Mouse (Mus musculus) intestine, embryonic 16.5 days (tissue): Measurements from ENCODE around the gene Retnlg. TPM values are rescaled to one million over a fixed set of nuclear protein-coding genes. Genes with fewer than 3 reads are reported as not detected.
A peak's percentile ranks its signal among the peaks of the same experiment; 100 is the strongest.
"Not testable (repeated sequence)": the region's sequence is repeated elsewhere in the genome, so short reads cannot be mapped to it uniquely, and the experiment has no call there.

Experiments
- ATAC-seq: fragments of 200-750 bp; cut with Nextera tagmentation; 2 replicates; pipeline ENCODE4 v1.8.0; 2017; ENCODE audit warnings: moderate TSS enrichment, moderate library complexity
- H3K27ac ChIP-seq: fragments of 300-500 bp; sonication (generic); 2 replicates; pipeline ENCODE4 v1.5.1; 2014; ENCODE audit warnings: mild to moderate bottlenecking, low read length
- H3K27me3 ChIP-seq: fragments of 300-500 bp; sonication (generic); replicated peaks from 2 replicates; pipeline ENCODE4 v1.6.1; 2014; ENCODE audit warnings: low read length, control low read depth, mixed read lengths; ENCODE audit not compliant: control insufficient read depth, insufficient read depth
- H3K36me3 ChIP-seq: fragments of 300-500 bp; sonication (generic); 2 replicates; pipeline ENCODE4 v1.6.1; 2014; ENCODE audit warnings: low read length, control low read depth; ENCODE audit not compliant: control insufficient read depth, insufficient read depth
- H3K4me1 ChIP-seq: fragments of 300-500 bp; sonication (generic); 2 replicates; pipeline ENCODE4 v1.6.1; 2014; ENCODE audit warnings: low read length, control low read depth, mixed read lengths; ENCODE audit not compliant: control insufficient read depth, insufficient read depth
- H3K4me2 ChIP-seq: fragments of 300-500 bp; sonication (generic); 2 replicates; pipeline ENCODE4 v1.6.1; 2014; ENCODE audit warnings: low read depth, low read length, control low read depth
- H3K4me3 ChIP-seq: fragments of 300-500 bp; sonication (generic); 2 replicates; pipeline ENCODE4 v1.5.1; 2014; ENCODE audit warnings: mild to moderate bottlenecking, low read length
- H3K9ac ChIP-seq: fragments of 300-500 bp; sonication (generic); 2 replicates; pipeline ENCODE4 v1.6.1; 2014; ENCODE audit warnings: low read depth, low read length
- H3K9me3 ChIP-seq: fragments of 300-500 bp; sonication (generic); 2 replicates; pipeline ENCODE4 v1.6.1; 2016; ENCODE audit warnings: low read length, control low read depth; ENCODE audit not compliant: control insufficient read depth
- WGBS: fragments of 180-500 bp; shearing (Covaris S2); extraction: QIAGEN DNeasy Blood & Tissue Kit; methylation state at CpG from one replicate; pipeline ENCODE4 v1.1.7; 2014; 5-methylcytosine and 5-hydroxymethylcytosine counted together
- polyA plus RNA-seq: library from polyadenylated mRNA; unstranded; fragments of >200 nt; fragmentation: Nextera tagmentation; extraction: Ambion mirVana; gene quantifications from 2 replicates; pipeline ENCODE4 v1.2.1, GENCODE M21; 2015

Retnlg gene
- polyA plus RNA-seq: 1.8 and 2.2 TPM in 2 replicates

- ATAC-seq: no peak
- Histone ChIP-seq H3K4me1 (no peaks in the 10 kb centered on the region), H3K27ac (no peak within 1 kb of the TSS), H3K9ac (no peak within 1 kb of the TSS), H3K36me3 (no peaks in the 10 kb centered on the region), H3K4me2 (no peak within 1 kb of the TSS), H3K4me3 (no peak within 1 kb of the TSS), H3K27me3 (no peaks in the 10 kb centered on the region), H3K9me3 (no peaks in the 10 kb centered on the region)
- 35% methylated on average over 4 of the region's 4 CpGs for WGBS
Observed at GRCm38 (mm10) chr16:48872321-48872720, at the start of gene Retnlg. Retnlg (plus strand) TSS chr16:48872621.

DNA sequence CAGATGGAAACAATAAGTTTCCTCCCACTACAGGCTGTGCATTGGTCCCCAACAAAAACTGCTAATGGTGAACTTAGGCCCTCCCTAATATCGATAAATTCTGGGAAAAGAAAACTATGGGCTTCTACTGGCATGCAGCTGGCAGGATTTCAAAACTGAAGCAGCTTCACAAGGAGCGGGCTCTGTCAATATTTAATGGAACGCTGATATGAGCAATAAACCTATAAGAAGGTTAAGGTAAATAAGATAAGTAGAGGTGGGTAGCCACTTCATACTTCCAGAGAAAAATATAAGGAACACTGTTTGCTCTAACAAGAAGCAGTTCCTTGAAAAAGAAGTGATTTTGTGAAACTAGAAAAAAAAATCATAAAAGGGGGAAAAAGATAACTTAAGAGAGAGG, 45.9 kb upstream of the Retnlg start:
- Histone ChIP-seq H3K9me3 (no peaks in the 10 kb centered on the region), H3K27ac (no peak overlapping the region), H3K4me3 (no peak overlapping the region), H3K9ac (no peak overlapping the region), H3K27me3 (no peaks in the 10 kb centered on the region), H3K4me2 (no peak overlapping the region), H3K36me3 (no peaks in the 10 kb centered on the region), H3K4me1 (no peaks in the 10 kb centered on the region)
- peak; percentile 88 for ATAC-seq
- WGBS: 46% methylated on average over 3 of the region's 3 CpGs

DNA sequence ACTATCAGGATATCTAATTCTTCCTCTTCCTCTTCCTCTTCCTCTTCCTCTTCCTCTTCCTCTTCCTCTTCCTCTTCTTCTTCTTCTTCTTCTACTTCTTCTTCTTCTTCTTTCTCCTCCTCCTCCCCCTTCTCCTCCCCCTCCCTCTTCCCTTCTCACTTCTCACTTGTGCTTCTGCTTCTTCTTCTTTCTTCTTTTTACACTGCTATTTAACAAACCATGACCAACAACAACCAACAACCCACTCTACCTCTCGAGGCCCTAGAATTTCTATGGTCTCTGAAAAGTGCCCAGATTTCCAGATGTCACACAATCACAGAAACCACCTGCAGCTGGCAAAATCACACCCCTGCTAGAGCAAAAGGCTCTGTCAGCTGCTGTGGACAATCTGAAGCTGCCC, 44.8 kb upstream of the Retnlg start:
- Histone ChIP-seq H3K36me3 (no peaks in the 10 kb centered on the region), H3K4me1 (no peaks in the 10 kb centered on the region), H3K27me3 (no peaks in the 10 kb centered on the region), H3K9me3 (no peaks in the 10 kb centered on the region), H3K4me2 (no peak overlapping the region), H3K4me3 (no peak overlapping the region), H3K27ac (no peak overlapping the region), H3K9ac (no peak overlapping the region)
- ATAC-seq: no peak
- 55% methylated on average over 1 of the region's 1 CpGs for WGBS

DNA sequence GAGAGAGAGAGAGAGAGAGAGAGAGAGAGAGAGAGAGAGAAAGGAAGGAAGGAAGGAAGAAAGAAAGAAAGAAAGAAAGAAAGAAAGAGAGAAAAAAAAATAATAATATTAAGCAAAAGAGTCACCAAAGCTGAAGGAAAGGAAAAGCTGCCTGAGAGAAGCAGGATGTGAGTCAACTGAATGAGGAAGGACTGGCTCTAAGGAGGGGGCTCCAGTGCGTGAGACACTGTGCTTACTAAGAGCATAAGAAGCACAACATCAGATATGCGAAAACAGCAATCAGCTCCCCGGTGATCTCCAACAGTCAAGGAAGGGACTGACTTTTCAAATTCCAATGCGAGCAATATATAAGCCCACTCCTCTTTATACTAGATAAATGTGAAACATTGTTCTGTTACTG, 43.4 kb upstream of the Retnlg start:
- Histone ChIP-seq H3K9ac (no peak overlapping the region), H3K4me3 (no peak overlapping the region), H3K4me1 (no peaks in the 10 kb centered on the region), H3K9me3 (no peaks in the 10 kb centered on the region), H3K4me2 (no peak overlapping the region), H3K27me3 (no peaks in the 10 kb centered on the region), H3K27ac (no peak overlapping the region), H3K36me3 (no peaks in the 10 kb centered on the region)
- 87% methylated on average over 4 of the region's 4 CpGs for WGBS
- no peak for ATAC-seq

DNA sequence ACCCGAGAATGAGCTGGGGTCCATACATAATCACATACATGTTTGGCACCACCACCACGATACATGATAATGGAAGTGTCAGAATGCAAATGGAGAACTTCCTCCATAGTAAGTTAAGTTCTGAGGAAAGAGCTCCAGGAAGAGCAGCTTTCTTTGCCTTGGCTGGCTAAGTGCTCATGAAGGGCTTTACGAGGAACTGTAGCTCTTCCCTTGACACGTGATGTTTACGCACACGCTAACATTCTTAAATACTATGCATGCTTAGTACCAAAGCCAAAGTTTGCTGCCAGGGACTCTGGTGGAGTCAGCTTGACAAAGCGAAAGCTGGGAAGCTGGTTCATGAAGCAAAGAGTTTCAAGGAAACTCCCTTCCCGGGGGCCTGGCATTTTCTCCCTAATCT, 40.4 kb upstream of the Retnlg start:
- H3K27ac ChIP-seq: no peak overlapping the region
- H3K9ac ChIP-seq: no peak overlapping the region
- no peaks in the 10 kb centered on the region for H3K4me1 ChIP-seq
- WGBS: 69% methylated on average over 7 of the region's 8 CpGs
- no peak overlapping the region for H3K4me2 ChIP-seq
- H3K27me3 ChIP-seq: no peaks in the 10 kb centered on the region
- no peaks in the 10 kb centered on the region for H3K9me3 ChIP-seq
- no peaks in the 10 kb centered on the region for H3K36me3 ChIP-seq
- no peak for ATAC-seq
- H3K4me3 ChIP-seq: no peak overlapping the region

GRCm38 (mm10) chr16:48833626-48834025, 38.8 kb upstream of the Retnlg start:
- not testable (repeated sequence) for H3K4me3 ChIP-seq, H3K4me1 ChIP-seq, H3K27ac ChIP-seq, H3K9me3 ChIP-seq, H3K36me3 ChIP-seq, H3K27me3 ChIP-seq, H3K4me2 ChIP-seq, H3K9ac ChIP-seq, ATAC-seq
- WGBS: 79% methylated on average over 1 of the region's 1 CpGs

DNA sequence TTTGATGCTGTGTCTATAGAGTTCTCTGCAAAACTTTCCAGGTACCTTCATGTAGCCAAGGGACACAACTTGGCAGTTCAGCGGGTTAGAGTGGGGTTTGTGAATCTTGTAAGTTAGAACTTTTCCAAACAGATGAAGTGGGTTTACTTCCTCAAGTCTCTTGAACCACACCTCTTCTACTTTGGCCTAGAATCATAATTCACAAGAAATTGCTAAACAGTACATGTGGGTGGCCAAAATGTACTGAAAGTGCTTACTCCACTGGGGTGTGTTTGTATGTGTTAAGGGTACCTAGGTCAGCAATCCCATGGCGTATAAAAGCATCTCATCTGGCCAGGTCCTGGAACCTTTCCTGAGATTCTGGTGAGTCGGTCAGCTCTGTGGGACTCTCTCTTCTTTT, 30.2 kb upstream of the Retnlg start, which contains the start of gene Retnla:
Retnla (plus strand) TSS at position 286 of the 400 bp plus-strand sequence.
- H3K9ac ChIP-seq: no peak within 1 kb of the TSS
- WGBS: 72% methylated on average over 3 of the region's 3 CpGs

DNA sequence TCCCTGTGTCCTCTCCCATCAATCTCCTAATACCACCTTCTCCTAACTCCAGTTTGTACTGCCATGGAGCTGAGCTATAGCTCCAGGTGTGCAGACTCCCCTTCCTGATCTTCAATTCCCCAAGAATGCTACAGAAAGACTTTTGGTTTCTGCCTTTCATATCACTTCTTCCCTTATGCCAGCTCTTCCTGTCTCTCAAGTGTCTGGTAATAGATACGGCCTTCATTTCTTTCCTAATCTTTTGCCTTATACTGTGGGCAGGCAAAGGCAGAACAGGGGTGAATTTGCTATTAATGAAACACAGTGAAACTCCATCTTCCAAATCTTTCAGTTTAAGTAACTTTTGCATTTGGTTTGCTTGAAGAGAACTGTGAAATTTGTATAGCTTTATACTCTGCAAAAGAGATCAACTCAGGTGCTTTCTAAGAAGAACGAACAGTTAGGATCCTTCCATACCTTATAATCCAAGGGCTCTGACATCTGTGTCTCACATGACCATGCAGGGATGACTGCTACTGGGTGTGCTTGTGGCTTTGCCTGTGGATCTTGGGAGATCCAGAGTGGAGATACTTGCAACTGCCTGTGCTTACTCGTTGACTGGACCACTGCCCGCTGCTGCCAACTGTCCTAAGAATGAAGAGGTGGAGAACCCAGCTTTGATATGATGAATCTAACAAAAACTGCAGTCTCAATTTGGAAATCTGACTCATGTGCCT, 28.6 kb upstream of the Retnlg start:
- Histone ChIP-seq H3K36me3 (no peaks in the 10 kb centered on the region), H3K4me1 (no peaks in the 10 kb centered on the region), H3K4me2 (no peak overlapping the region), H3K4me3 (no peak overlapping the region), H3K27me3 (no peaks in the 10 kb centered on the region), H3K9me3 (no peaks in the 10 kb centered on the region), H3K9ac (no peak overlapping the region), H3K27ac (no peak overlapping the region)
- WGBS: 89% methylated on average over 4 of the region's 4 CpGs
- no peak for ATAC-seq

More for the DNA sequence above, 30.2 kb upstream of the Retnlg start, which contains the start of gene Retnla:
- ATAC-seq: no peak
- H3K27me3 ChIP-seq: no peaks in the 10 kb centered on the region
- H3K4me2 ChIP-seq: no peak within 1 kb of the TSS
- no peaks in the 10 kb centered on the region for H3K9me3 ChIP-seq
- no peak within 1 kb of the TSS for H3K27ac ChIP-seq
- H3K4me1 ChIP-seq: no peaks in the 10 kb centered on the region
- no peak within 1 kb of the TSS for H3K4me3 ChIP-seq
- no peaks in the 10 kb centered on the region for H3K36me3 ChIP-seq

DNA sequence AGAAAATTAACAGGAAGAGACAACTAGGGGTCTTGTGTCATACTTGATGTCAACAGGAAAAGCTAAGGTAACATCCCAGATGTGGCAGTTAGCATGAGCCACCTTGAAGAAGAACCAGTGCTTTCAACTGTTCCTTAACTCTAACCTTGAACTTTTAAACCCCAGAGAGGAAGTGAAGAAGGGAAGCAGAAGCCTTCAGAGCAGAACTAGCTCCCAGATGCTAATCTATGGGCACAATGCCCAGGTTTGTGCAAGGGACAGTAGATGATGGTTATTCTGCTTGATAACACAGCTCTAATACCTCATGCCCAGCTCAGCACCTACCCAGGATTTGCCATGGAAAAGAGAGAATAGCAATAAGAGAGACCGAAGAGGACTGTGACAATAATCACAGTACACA, 7.4 kb upstream of the Retnlg start:
- not testable (repeated sequence) for ATAC-seq, H3K4me2 ChIP-seq, H3K4me3 ChIP-seq, H3K36me3 ChIP-seq, H3K27ac ChIP-seq, H3K4me1 ChIP-seq, H3K9me3 ChIP-seq, H3K27me3 ChIP-seq, H3K9ac ChIP-seq
- WGBS: 89% methylated on average over 1 of the region's 1 CpGs

- Histone ChIP-seq H3K9ac (no peak overlapping the region), H3K4me2 (no peak overlapping the region), H3K27ac (no peak overlapping the region), H3K4me3 (no peak overlapping the region), H3K4me1 (no peaks in the 10 kb centered on the region), H3K9me3 (no peaks in the 10 kb centered on the region), H3K36me3 (no peaks in the 10 kb centered on the region), H3K27me3 (no peaks in the 10 kb centered on the region)
- 67% methylated on average over 2 of the region's 2 CpGs for WGBS
- no peak for ATAC-seq
Observed at GRCm38 (mm10) chr16:48867690-48868089, 4.7 kb upstream of the Retnlg start.
